Mouse (Mus musculus): ENCODE results near the gene Gjd3. TPM values are rescaled to one million over a fixed set of nuclear protein-coding genes. Genes with fewer than 3 reads are reported as not detected.

Gjd3 gene
- polyA plus RNA-seq, 1 experiment: not detected

DNA sequence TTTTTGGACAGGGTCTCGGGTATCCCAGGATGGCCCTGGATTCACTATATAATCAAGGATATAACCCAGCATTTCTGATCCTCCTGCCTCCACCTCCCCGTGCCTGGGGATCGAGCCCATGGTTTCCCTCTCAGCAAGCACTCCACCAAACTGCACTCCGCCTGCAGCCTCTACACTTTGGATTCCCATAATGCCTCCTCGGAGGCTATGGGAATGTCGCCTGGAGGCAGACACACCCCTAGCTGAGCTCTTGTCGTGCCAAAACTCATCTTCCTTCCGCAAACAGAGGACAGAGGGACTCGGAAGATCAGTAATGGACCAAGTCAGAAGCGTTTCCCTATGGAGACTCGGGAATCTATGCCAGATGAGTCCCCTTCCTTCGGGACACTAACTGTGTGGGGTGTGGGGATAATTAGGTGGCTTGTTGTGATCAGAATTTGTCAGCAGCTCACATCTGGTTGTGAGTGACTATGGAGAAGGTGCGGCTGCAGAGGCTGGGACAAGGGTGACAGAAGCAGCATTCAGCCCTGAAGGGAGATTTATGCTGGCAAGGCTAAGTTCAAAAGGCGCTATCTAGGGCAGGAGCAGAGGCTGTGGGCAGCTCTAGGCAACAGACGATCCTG, 4.2 kb downstream of the Gjd3 start:
- no peaks in the 10 kb centered on the region for H3K27me3 ChIP-seq (ENCODE audit: control insufficient read depth, insufficient read depth, low read length, poor library complexity, severe bottlenecking)
- peaks cover 6% of the 10 kb centered on the region for H3K36me3 ChIP-seq (ENCODE audit: control insufficient read depth, insufficient read depth, low read length, poor library complexity, severe bottlenecking)
- peaks cover 5% of the 10 kb centered on the region for H3K4me1 ChIP-seq (ENCODE audit: control insufficient read depth, insufficient read depth, low read length)
- H3K4me3 ChIP-seq (ENCODE audit: low read depth, low read length): no peak overlapping the region
- H3K27ac ChIP-seq (ENCODE audit: insufficient read depth, low read length): no peak overlapping the region
- H3K9me3 ChIP-seq (replicated peaks; ENCODE audit: control insufficient read depth, insufficient read depth, low read length, poor library complexity, severe bottlenecking): no peaks in the 10 kb centered on the region
- H3K9ac ChIP-seq (ENCODE audit: low read depth, poor library complexity, severe bottlenecking): no peak overlapping the region
- no peak for TF ChIP-seq EP300 (IDR thresholded peaks at IDR 0.05; ENCODE audit: insufficient read depth, low read depth, low read length)
- no peak for TF ChIP-seq CTCF (IDR thresholded peaks at IDR 0.05; ENCODE audit: low read depth, low read length)
- no peak for TF ChIP-seq POLR2A (IDR thresholded peaks at IDR 0.05; ENCODE audit: insufficient read depth, low read length)

DNA sequence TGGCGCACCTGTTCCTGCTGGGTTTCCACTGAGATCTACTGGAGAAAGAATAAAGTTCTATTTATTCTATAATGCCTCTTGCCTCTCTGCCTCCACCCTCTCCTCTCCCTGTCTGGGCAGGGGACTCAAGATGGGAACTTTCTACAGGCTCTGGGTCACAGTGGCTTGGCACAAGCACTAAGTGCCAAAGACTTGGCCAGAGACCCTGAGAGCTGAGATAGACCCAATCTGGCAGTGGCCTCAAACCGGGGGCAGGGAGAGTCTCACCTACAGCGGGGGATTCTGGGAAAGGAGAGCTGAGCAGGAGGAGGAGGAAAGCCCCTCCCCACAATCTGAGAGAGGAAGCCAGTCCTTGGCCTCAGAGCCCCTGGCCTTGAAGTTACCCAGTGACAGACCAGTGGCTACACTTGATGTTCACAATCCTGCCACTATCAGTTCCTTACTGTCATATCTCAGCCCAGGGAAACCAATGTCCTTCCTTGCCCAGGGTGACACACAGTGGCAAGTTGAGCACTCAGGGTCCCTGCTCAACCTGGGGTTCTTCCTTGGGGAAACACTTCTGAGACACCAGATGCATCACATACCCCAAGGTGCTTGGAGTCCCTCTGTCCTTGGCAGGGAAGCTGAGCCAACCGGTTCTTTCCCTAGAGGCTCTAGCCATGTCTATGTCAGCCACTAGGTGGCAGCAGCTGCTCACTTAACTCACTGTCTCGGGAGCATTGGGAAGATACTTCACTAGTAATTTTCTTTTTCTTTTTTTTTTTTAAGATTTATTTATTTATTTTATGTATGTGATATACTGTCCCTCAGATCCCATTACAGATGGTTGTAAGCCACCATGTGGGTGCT, 7.7 kb downstream of the Gjd3 start:
- Histone ChIP-seq H3K4me1 (ENCODE audit: control insufficient read depth, insufficient read depth, low read length) (peaks cover 4% of the 10 kb centered on the region), H3K27me3 (ENCODE audit: control insufficient read depth, insufficient read depth, low read length, poor library complexity, severe bottlenecking) (no peaks in the 10 kb centered on the region), H3K9me3 (replicated peaks; ENCODE audit: control insufficient read depth, insufficient read depth, low read length, poor library complexity, severe bottlenecking) (no peaks in the 10 kb centered on the region), H3K36me3 (ENCODE audit: control insufficient read depth, insufficient read depth, low read length, poor library complexity, severe bottlenecking) (peaks cover 35% of the 10 kb centered on the region), H3K27ac (ENCODE audit: insufficient read depth, low read length) (no peak overlapping the region), H3K4me3 (ENCODE audit: low read depth, low read length) (no peak overlapping the region), H3K9ac (ENCODE audit: low read depth, poor library complexity, severe bottlenecking) (no peak overlapping the region)
- TF ChIP-seq POLR2A (IDR thresholded peaks at IDR 0.05; ENCODE audit: insufficient read depth, low read length) (no peak), CTCF (IDR thresholded peaks at IDR 0.05; ENCODE audit: low read depth, low read length) (peak; percentile 80)

DNA sequence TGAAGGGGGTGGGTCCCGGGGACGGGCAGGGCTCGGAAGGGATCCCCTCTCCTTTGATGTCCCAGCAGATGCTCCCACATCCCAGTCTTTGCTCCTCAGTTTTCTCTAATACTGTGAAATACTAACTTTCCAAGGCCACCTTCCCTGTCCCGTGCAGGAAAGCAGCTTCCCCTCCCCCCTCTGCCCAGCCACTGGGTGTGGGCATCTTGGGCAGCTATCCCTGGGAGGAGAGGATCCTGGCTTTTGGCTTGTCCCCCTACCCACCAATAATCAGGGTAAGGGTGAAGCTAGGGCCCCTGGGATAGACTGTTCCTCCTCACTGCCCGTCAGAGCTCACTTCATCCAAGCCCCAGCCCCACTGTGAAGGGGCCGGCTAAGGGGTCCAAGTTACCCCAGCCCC, 8.6 kb downstream of the Gjd3 start:
- TF ChIP-seq EP300 (IDR thresholded peaks at IDR 0.05; ENCODE audit: insufficient read depth, low read depth, low read length): no peak
- TF ChIP-seq POLR2A (IDR thresholded peaks at IDR 0.05; ENCODE audit: insufficient read depth, low read length): no peak
- no peak for TF ChIP-seq CTCF (IDR thresholded peaks at IDR 0.05; ENCODE audit: low read depth, low read length)

DNA sequence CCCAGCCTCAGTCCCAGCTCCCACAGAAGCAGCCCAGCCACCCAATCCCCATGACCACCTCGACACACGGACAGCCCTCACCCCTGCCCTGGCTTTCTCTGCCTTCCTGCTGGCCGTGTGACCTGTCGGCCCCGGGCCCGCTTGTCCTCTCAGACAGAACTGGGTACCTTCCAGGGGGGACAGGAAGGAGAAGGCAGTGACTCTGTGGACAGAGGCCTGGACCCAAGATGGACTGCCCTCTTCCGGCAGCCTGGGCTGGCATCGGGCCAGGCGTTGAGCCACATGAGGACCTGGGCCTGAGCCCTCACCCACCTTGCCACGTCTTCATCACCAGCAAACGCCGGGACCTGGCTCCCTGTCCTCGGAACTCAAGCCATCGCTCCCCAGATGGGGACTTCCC, 9.2 kb downstream of the Gjd3 start:
- peaks cover 6% of the 10 kb centered on the region for H3K4me1 ChIP-seq (ENCODE audit: control insufficient read depth, insufficient read depth, low read length)
- no peak overlapping the region for H3K27ac ChIP-seq (ENCODE audit: insufficient read depth, low read length)
- H3K36me3 ChIP-seq (ENCODE audit: control insufficient read depth, insufficient read depth, low read length, poor library complexity, severe bottlenecking): peaks cover 42% of the 10 kb centered on the region
- H3K9ac ChIP-seq (ENCODE audit: low read depth, poor library complexity, severe bottlenecking): no peak overlapping the region
- no peaks in the 10 kb centered on the region for H3K9me3 ChIP-seq (replicated peaks; ENCODE audit: control insufficient read depth, insufficient read depth, low read length, poor library complexity, severe bottlenecking)
- no peak overlapping the region for H3K4me3 ChIP-seq (ENCODE audit: low read depth, low read length)
- TF ChIP-seq POLR2A (IDR thresholded peaks at IDR 0.05; ENCODE audit: insufficient read depth, low read length) (no peak), CTCF (IDR thresholded peaks at IDR 0.05; ENCODE audit: low read depth, low read length) (no peak), EP300 (IDR thresholded peaks at IDR 0.05; ENCODE audit: insufficient read depth, low read depth, low read length) (no peak)
- H3K27me3 ChIP-seq (ENCODE audit: control insufficient read depth, insufficient read depth, low read length, poor library complexity, severe bottlenecking): no peaks in the 10 kb centered on the region

More for the DNA sequence above, 8.6 kb downstream of the Gjd3 start:
- H3K27ac ChIP-seq (ENCODE audit: insufficient read depth, low read length): no peak overlapping the region
- H3K9me3 ChIP-seq (replicated peaks; ENCODE audit: control insufficient read depth, insufficient read depth, low read length, poor library complexity, severe bottlenecking): no peaks in the 10 kb centered on the region
- no peaks in the 10 kb centered on the region for H3K27me3 ChIP-seq (ENCODE audit: control insufficient read depth, insufficient read depth, low read length, poor library complexity, severe bottlenecking)
- peaks cover 4% of the 10 kb centered on the region for H3K4me1 ChIP-seq (ENCODE audit: control insufficient read depth, insufficient read depth, low read length)
- H3K4me3 ChIP-seq (ENCODE audit: low read depth, low read length): no peak overlapping the region
- H3K9ac ChIP-seq (ENCODE audit: low read depth, poor library complexity, severe bottlenecking): no peak overlapping the region
- H3K36me3 ChIP-seq (ENCODE audit: control insufficient read depth, insufficient read depth, low read length, poor library complexity, severe bottlenecking): peaks cover 42% of the 10 kb centered on the region

DNA sequence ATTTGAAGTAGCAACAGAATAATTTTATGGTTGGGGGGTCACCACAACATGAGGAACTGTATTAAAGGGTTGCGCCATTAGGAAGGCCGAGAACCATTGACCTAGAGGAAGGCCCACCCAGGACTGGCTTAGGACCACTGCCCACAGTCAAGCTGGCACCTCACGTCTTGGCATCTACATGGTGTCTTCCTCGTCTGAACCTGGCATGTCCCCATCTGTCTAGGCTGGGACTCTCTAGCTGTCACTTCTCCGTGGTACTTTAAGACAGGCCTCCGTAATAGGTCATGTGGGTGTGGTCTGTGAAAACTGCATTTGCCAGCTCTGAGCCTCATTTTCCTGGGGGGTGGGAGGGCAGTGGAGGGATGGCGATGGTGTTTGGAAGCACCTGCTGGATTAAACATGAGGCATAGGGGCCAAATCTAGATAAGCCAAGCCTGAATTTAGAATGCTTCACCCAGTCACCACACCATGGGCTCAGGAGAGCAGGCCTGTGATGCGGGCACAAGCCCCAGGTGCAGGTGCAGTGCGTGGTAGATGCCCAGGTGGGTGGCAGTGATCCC, 9.9 kb downstream of the Gjd3 start:
- no peak for TF ChIP-seq POLR2A (IDR thresholded peaks at IDR 0.05; ENCODE audit: insufficient read depth, low read length)
- TF ChIP-seq CTCF (IDR thresholded peaks at IDR 0.05; ENCODE audit: low read depth, low read length): no peak
- no peak for TF ChIP-seq EP300 (IDR thresholded peaks at IDR 0.05; ENCODE audit: insufficient read depth, low read depth, low read length)
- Histone ChIP-seq H3K4me1 (ENCODE audit: control insufficient read depth, insufficient read depth, low read length) (peaks cover 7% of the 10 kb centered on the region), H3K27me3 (ENCODE audit: control insufficient read depth, insufficient read depth, low read length, poor library complexity, severe bottlenecking) (no peaks in the 10 kb centered on the region), H3K4me3 (ENCODE audit: low read depth, low read length) (no peak overlapping the region), H3K27ac (ENCODE audit: insufficient read depth, low read length) (no peak overlapping the region), H3K9ac (ENCODE audit: low read depth, poor library complexity, severe bottlenecking) (no peak overlapping the region), H3K36me3 (ENCODE audit: control insufficient read depth, insufficient read depth, low read length, poor library complexity, severe bottlenecking) (peaks cover 44% of the 10 kb centered on the region), H3K9me3 (replicated peaks; ENCODE audit: control insufficient read depth, insufficient read depth, low read length, poor library complexity, severe bottlenecking) (no peaks in the 10 kb centered on the region)

DNA sequence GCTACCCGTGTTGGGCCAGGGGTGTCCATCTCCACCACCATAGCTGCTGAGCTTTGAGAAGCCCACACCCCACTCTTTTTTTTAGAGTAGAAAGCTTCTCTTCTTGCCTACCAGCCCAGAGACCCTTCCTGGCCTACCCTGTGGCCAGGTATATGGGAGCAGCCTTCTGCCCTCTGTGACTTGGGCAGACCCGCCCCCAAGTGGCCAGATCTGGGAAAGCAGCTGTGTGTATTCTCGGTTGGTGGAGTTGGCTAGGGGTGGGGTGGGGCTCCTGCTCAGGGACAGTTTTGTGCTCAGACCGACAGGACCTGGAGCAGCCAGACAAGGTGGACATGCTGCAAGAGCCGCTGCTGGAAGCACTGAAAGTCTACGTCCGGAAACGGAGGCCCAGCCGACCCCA, 10.6 kb downstream of the Gjd3 start:
- Histone ChIP-seq H3K27me3 (ENCODE audit: control insufficient read depth, insufficient read depth, low read length, poor library complexity, severe bottlenecking) (no peaks in the 10 kb centered on the region), H3K4me3 (ENCODE audit: low read depth, low read length) (no peak overlapping the region), H3K9me3 (replicated peaks; ENCODE audit: control insufficient read depth, insufficient read depth, low read length, poor library complexity, severe bottlenecking) (no peaks in the 10 kb centered on the region), H3K27ac (ENCODE audit: insufficient read depth, low read length) (no peak overlapping the region), H3K36me3 (ENCODE audit: control insufficient read depth, insufficient read depth, low read length, poor library complexity, severe bottlenecking) (peaks cover 48% of the 10 kb centered on the region), H3K9ac (ENCODE audit: low read depth, poor library complexity, severe bottlenecking) (no peak overlapping the region), H3K4me1 (ENCODE audit: control insufficient read depth, insufficient read depth, low read length) (peaks cover 8% of the 10 kb centered on the region)
- no peak for TF ChIP-seq EP300 (IDR thresholded peaks at IDR 0.05; ENCODE audit: insufficient read depth, low read depth, low read length)
- peak; percentile 90 for TF ChIP-seq CTCF (IDR thresholded peaks at IDR 0.05; ENCODE audit: low read depth, low read length)
